Mouse (Mus musculus) ES-Bruce4 (cell line): ENCODE data around the gene Stoml2.

Experiments used
- CTCF ChIP-seq: IDR thresholded peaks from one replicate; pipeline ENCODE4 v1.8.1; 2011; ENCODE audit warnings: low read depth, low read length
- EP300 ChIP-seq: IDR thresholded peaks from 2 replicates; pipeline ENCODE4 v1.6.1; 2011; ENCODE audit warnings: low read depth, low read length; ENCODE audit not compliant: insufficient read depth
- POLR2A ChIP-seq: IDR thresholded peaks from one replicate; pipeline ENCODE4 v1.8.1; 2011; ENCODE audit warnings: low read length; ENCODE audit not compliant: insufficient read depth

- TF ChIP-seq CTCF = no peak
- no peak for TF ChIP-seq POLR2A
- TF ChIP-seq EP300 = no peak
Observed at GRCm38 (mm10) chr4:43019641-43020465, 11.7 kb downstream of the Stoml2 start.
